ENCODE assay signal across 9 mouse cellular contexts in genomic region chr11:69858113-69858998, GRCm38 (mm10). TPM values are rescaled to one million over a fixed set of nuclear protein-coding genes. Genes with fewer than 3 reads are reported as not detected.
A peak's percentile ranks its signal among the peaks of the same experiment; 100 is the strongest.
DNase-seq lines count a peak whose midpoint lies in the region; ATAC-seq lines count a peak whose summit lies in the region.
"Had no signal": no experiment of that assay in that cellular context is flagged by ENCODE, and none has a peak within 500 bp of the region (broad histone marks: within the 10 kb centered on the region; RNA-seq: fewer than 3 reads in every experiment).

Gene Tnk1, minus strand, starts transcription at chr11:69858730.

- ATAC-seq in liver, embryonic 11.5 days (replicated peaks; ENCODE audit: low FRiP score) = no peak
- ATAC-seq in limb, embryonic 15.5 days (ENCODE audit: insufficient number of reproducible peaks, low FRiP score, low TSS enrichment, low read depth) = no peak
- peak; percentile 88 for ATAC-seq in stomach, embryonic 16.5 days (ENCODE audit: insufficient read depth, low FRiP score)

- peak within 1 kb of the TSS; percentile 38; the same call in 1 of the 2 replicates for H3K4me2 ChIP-seq in liver, embryonic 11.5 days
- H3K4me2 ChIP-seq in limb, embryonic 15.5 days = peak within 1 kb of the TSS; percentile 26
- peak within 1 kb of the TSS; percentile 36 for H3K4me2 ChIP-seq in stomach, embryonic 16.5 days (ENCODE audit: low read depth, low read length)

- H3K27me3 ChIP-seq in liver, embryonic 11.5 days (replicated peaks; ENCODE audit: control insufficient read depth, insufficient read depth, low read length) = peaks cover 23% of the 10 kb centered on the region
- H3K27me3 ChIP-seq in limb, embryonic 15.5 days = peaks cover 31% of the 10 kb centered on the region
- H3K27me3 ChIP-seq in stomach, embryonic 16.5 days (ENCODE audit: control insufficient read depth, insufficient read depth, low read length) = no peaks in the 10 kb centered on the region

- no peaks in the 10 kb centered on the region for H3K36me3 ChIP-seq in liver, embryonic 11.5 days (ENCODE audit: control insufficient read depth, insufficient read depth, low read length)
- H3K36me3 ChIP-seq in limb, embryonic 15.5 days = no peaks in the 10 kb centered on the region
- no peaks in the 10 kb centered on the region for H3K36me3 ChIP-seq in stomach, embryonic 16.5 days (ENCODE audit: control insufficient read depth, insufficient read depth, low read length)

- WGBS in liver, embryonic 11.5 days = 30% methylated on average over 29 of the region's 30 CpGs
- WGBS in limb, embryonic 15.5 days = 19% methylated on average over 30 of the region's 30 CpGs
- WGBS in stomach, embryonic 16.5 days = 17% methylated on average over 30 of the region's 30 CpGs

- no peak within 1 kb of the TSS for H3K9ac ChIP-seq in liver, embryonic 11.5 days (ENCODE audit: low read depth, low read length)
- no peak within 1 kb of the TSS for H3K9ac ChIP-seq in limb, embryonic 15.5 days
- H3K9ac ChIP-seq in stomach, embryonic 16.5 days (ENCODE audit: low read length) = peak within 1 kb of the TSS; percentile 68

- H3K27ac ChIP-seq in liver, embryonic 11.5 days (ENCODE audit: low read depth, low read length) = no peak within 1 kb of the TSS
- H3K27ac ChIP-seq in limb, embryonic 15.5 days = peak within 1 kb of the TSS; percentile 34
- peak within 1 kb of the TSS; percentile 86 for H3K27ac ChIP-seq in stomach, embryonic 16.5 days (ENCODE audit: low read length)

- H3K4me1 ChIP-seq in liver, embryonic 11.5 days (replicated peaks; ENCODE audit: control insufficient read depth, insufficient read depth, low read length) = peaks cover 21% of the 10 kb centered on the region
- peaks cover 18% of the 10 kb centered on the region for H3K4me1 ChIP-seq in limb, embryonic 15.5 days
- no peaks in the 10 kb centered on the region for H3K4me1 ChIP-seq in stomach, embryonic 16.5 days (ENCODE audit: control insufficient read depth, insufficient read depth, low read length)

- no peaks in the 10 kb centered on the region for H3K9me3 ChIP-seq in liver, embryonic 11.5 days (ENCODE audit: control insufficient read depth, low read length)
- no peaks in the 10 kb centered on the region for H3K9me3 ChIP-seq in limb, embryonic 15.5 days
- H3K9me3 ChIP-seq in stomach, embryonic 16.5 days (replicated peaks; ENCODE audit: control insufficient read depth, low read length) = no peaks in the 10 kb centered on the region

- DNase-seq in liver, embryonic 11.5 days (ENCODE audit: low spot score) = no peak
- DNase-seq in liver = no peak
- peak; percentile 81 for DNase-seq in kidney, adult 11 months
- no peak for DNase-seq in frontal cortex, postnatal 36 days (ENCODE audit: low spot score in 2 of 2)
- no peak for DNase-seq in cerebellum, adult 9-11 months
- DNase-seq in retina, postnatal 1 day = no peak
- DNase-seq: layer of hippocampus, adult 9-11 months had no signal

- 0 out of 2 replicates have a peak within 1 kb of the TSS, but pooled peaks have one; percentile 12 for H3K4me3 ChIP-seq in liver, embryonic 11.5 days (ENCODE audit: low read depth, low read length)
- H3K4me3 ChIP-seq in limb, embryonic 15.5 days = peak within 1 kb of the TSS; percentile 24
- peak within 1 kb of the TSS; percentile 46 for H3K4me3 ChIP-seq in stomach, embryonic 16.5 days (replicated peaks; ENCODE audit: low read length)

RNA-seq across cellular contexts. Expression of gene Tnk1, which starts in this region (rescaled TPM):
- polyA plus RNA-seq in liver, embryonic 11.5 days (2014; fragmentation: Nextera tagmentation; extraction: Ambion mirVana) = 0.57 and 0.62 TPM in 2 replicates
- polyA plus RNA-seq in limb, embryonic 15.5 days (2015; fragmentation: Nextera tagmentation; extraction: Ambion mirVana) = 4.1 and 5.0 TPM in 2 replicates
- 15.3 and 19.1 TPM in 2 replicates for polyA plus RNA-seq in stomach, embryonic 16.5 days (2015; fragmentation: Nextera tagmentation; extraction: Ambion mirVana)
